Mouse (Mus musculus) 416B (cell line): ENCODE data around the gene Hinfp.
"Not testable (repeated sequence)": the region's sequence is repeated elsewhere in the genome, so short reads cannot be mapped to it uniquely, and the experiment has no call there.

ENCODE experiments used
- DNase-seq: peaks from one replicate; pipeline ENCODE4 v3.0.0; 2011; ENCODE audit warnings: low read depth

Gene Hinfp

DNA sequence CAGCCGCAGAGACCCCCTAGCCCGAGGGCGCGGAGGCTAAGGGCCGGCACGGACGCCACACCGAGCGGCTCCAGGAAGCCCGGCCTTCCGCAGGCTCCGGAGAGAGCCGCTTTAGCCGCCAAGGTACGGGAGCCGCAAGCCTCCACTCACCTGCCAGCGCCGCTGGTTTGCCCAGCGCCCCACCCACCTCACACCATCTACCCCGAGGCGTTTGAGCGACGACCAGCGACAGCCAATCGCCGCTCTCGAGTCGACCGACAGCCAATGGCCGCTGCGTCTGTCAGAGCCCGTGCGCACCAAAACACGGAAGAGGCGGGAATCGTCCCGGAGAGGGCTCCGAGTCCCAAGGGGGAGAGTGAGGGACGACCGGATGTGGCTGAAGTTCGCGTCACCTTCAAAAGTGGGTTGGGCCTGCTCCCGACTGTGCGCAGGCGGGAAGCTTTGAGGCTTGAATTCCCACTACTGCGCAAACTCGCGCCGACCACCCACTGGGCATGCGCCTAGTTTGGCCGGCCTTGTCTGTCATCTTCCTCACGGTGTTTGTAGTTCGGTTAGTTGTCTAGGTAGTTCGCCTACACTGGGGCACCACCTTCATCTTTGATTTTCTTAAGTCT, at the start of gene Hinfp:
TSS of gene Hinfp (minus strand) at position 206 of the 614 bp plus-strand sequence.
- peak; percentile 99 for DNase-seq

- no peak for DNase-seq
Observed at GRCm38 (mm10) chr9:44353142-44353541, 47.7 kb upstream of the Hinfp start.

- no peak for DNase-seq
Observed at GRCm38 (mm10) chr9:44352337-44352736, 46.9 kb upstream of the Hinfp start.

DNA sequence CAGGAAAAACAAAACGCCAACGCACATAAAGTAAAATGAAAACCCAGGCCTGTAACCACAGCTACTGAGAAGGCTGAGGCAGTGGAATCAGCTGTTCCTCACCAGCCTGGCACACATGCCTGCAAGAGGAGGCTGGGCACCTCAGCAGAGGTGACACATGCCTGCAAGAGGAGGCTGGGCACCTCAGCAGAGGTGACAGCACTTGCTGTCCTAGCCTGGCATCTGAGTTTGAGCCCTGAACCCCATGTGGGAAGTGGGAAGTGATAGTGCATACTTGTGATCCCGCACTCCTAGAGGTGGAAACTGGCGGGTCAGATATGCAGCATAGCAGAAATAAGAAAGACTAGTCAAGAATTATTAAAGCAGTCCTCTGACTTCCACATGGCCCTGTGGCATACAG, 45.9 kb upstream of the Hinfp start:
- no peak for DNase-seq

GRCm38 (mm10) chr9:44348546-44348945, 43.1 kb upstream of the Hinfp start:
- no peak for DNase-seq

- no peak for DNase-seq
Observed at GRCm38 (mm10) chr9:44347621-44348020, 42.1 kb upstream of the Hinfp start.

GRCm38 (mm10) chr9:44347166-44347565, 41.7 kb upstream of the Hinfp start:
- DNase-seq, result no peak

DNA sequence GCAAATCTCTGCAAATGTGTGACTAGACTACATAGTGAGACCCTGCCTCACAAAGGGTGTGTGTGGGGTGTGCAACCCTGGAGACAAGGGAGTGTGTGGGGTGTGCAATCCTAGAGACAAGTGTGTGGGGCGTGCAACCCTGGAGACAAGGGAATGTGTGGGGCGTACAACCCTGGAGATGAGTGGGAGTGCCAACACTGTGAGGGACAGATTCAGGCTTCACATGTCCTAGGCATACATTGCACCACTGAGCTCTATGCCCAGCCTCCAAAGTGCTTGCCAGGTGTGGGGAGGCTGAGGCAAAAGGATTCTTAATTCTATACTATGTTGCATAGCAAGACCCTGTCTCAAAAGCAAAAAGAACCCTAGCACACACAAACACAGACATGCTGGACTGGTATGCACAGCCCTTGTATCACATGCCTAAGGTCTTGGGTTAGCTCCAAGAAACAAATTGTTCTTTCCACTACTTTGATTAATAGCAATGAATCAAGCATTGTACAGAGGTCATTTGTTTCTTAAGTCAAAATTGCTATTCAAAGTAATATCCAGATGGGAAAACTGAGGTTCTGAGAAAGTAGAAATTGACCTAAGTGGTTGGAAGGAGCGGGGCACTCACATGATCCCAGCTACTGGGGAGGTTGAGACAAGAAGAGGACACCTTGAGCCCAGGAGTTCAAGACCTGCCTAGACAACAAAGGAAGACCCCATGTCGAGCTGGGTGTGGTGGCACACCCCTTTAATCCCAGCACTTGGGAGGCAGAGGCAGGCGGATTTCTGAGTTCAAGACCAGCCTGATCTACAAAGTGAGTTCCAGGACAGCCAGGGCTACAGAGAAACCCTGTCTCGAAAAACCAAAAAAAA, 40.3 kb upstream of the Hinfp start:
- no peak for DNase-seq

GRCm38 (mm10) chr9:44343781-44344421, 38.4 kb upstream of the Hinfp start, which contains the start of gene Hmbs:
TSS of gene Hmbs (minus strand) at chr9:44344228.
- peak; percentile 96 for DNase-seq

DNA sequence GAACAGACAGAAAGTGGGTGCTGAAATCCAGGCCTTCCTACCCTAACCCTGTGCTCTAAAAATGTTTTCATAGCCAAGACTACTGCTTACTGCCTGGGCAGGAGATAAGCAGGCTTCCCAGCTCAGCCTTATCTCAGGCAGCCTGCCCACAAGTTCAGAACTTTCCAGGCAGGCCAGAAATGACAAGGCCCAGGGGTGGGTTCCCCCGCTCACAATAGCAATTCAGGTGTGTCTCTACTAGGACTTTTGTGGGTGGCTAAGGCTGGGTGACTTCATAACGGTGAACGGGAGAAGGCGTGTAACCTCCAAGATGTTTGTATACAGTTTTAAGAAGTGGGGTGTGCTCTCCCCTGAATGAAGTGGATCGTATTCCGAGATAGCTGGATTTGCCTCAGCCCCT, 37.8 kb upstream of the Hinfp start:
- peak; percentile 81 for DNase-seq

- DNase-seq, result no peak
Observed at GRCm38 (mm10) chr9:44342605-44343004, 37.1 kb upstream of the Hinfp start.

DNA sequence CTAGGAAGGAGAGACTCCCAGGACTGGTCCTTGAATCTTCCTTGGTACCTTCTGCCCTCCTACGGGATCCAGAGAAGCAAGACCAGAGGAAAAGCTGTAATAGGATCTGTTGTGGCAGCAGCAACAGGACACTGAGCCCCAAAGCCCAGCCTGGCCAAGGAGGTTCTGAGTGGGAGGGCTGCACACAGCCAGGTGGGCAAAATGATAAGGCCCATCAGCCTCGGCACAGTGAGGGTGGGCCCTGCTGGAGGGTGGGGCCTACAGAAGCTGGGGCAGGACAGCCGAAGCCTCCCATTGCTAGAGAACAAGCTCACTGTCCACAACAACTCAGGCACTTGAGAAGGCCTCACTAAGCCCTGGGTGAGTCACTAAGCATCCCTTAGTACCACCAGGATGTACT, 36.7 kb upstream of the Hinfp start:
- no peak for DNase-seq

DNA sequence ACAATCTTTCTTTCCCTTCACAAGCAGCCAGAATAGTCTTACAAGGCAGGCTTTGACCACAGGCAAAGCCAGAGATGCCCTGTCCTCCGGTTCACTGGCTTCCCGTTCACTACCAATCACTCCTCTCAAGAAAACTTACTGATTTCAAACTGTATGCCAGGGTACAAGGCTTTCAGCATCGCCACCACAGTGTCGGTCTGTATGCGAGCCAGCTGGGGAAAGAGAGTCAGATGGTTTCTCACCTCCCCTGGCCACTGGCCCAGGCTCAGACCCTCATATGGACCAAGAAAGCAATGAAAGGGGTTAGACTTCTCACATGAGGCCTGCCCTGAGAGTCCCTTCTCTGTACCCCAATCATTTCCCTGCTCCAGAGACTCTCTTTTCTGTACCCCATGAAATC, 36.0 kb upstream of the Hinfp start:
- no peak for DNase-seq

GRCm38 (mm10) chr9:44338574-44338973, 33.1 kb upstream of the Hinfp start:
- DNase-seq, result peak; percentile 48

GRCm38 (mm10) chr9:44337436-44338169, 32.1 kb upstream of the Hinfp start:
- peak; percentile 32 for DNase-seq

DNA sequence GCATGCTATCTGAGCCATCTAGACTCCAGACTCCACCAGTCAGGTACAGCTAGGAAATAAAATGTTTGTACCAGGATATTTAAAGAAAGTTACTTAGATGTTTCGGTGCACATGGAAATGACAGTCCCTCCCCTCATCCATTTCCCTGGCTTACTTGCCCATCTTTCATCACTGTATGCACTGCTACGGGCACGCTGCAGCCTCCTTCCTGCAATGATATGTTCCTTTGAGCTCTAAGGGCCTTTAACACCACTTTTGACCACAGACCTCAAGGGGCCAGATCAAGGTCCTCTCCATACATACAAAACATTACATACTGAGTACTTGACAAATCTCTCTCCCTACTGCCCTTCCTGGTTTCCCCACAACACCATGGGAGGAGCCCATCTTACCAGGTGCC, 31.5 kb upstream of the Hinfp start:
- DNase-seq, result peak; percentile 61

- not testable (repeated sequence) for DNase-seq
Observed at GRCm38 (mm10) chr9:44336513-44336912, 31.0 kb upstream of the Hinfp start.

DNA sequence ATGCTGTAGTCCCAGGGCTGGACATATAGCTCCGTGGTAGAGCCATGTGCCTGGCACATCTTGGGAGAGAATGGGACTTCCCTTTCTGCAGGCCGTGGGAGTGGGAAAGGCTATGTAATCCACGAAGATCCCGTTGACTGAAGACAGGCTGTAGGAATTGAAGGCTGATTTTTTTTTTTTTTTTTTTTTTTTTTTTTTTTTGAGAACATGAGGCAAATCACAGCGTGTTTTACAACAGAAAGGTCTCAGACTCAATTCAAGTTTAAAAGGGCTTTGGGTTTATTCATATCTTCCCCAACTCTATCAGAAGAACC, 30.6 kb upstream of the Hinfp start:
- DNase-seq, result no peak

GRCm38 (mm10) chr9:44335331-44336092, 30.0 kb upstream of the Hinfp start:
- peak; percentile 61 for DNase-seq

- DNase-seq, result peak; percentile 100
Observed at GRCm38 (mm10) chr9:44334396-44335330, 29.2 kb upstream of the Hinfp start, which contains the start of gene H2afx. TSS of gene H2afx (plus strand) at chr9:44334694.
